Mouse (Mus musculus) neutrophil, adult 65 days (primary cell): ENCODE data around the gene Clca2. TPM values are rescaled to one million over a fixed set of nuclear protein-coding genes. Genes with fewer than 3 reads are reported as not detected.

ENCODE experiments used
- total RNA-seq: library from RNA; stranded (reverse); gene quantifications from 2 replicates; pipeline ENCODE4 v1.2.4, GENCODE M21; 2023

The Clca2 gene
- total RNA-seq = not detected in 2 replicates

DNA sequence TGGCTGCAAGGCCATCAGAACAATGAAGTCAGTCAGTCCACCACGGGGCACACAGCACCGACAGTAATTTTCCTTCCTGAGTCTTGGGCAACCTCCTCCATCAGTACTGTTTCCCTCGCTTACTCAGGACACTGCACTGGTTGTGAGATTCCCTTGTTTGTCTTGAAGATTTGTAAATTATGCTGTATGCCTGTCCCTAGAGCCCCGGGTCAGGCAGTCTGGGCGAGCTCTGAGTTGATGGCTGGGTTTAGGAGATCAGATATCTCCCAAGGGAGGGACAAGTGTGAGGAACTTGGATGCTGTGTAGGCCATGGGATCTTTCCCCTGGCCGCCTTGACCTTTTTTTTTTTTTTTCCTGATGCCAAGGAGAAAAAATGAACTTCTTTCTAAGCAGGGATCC is at the start of gene Clca2:
TSS of gene Clca2 (minus strand) at position 153 of the 400 bp plus-strand sequence.

GRCm38 (mm10) chr3:145118254-145119001 is 19.2 kb upstream of the Clca2 start, which contains the start of gene Odf2l:
Odf2l (plus strand) TSS chr3:145118588.

GRCm38 (mm10) chr3:145032676-145033075 is 66.6 kb downstream of the Clca2 start, which contains the start of gene Clca1:
Clca1 (minus strand) TSS chr3:145032776.

Other genes with a start within 250 kb of the Clca2 start
- not detected in 2 replicates for gene Clca4b, start 166.9 kb downstream of the Clca2 start, total RNA-seq
- not detected in 2 replicates for gene Clca4a, start 124.4 kb downstream of the Clca2 start, total RNA-seq
- not detected in 2 replicates for gene Clca1, start 66.7 kb downstream of the Clca2 start, total RNA-seq
- gene Odf2l, start 19.1 kb upstream of the Clca2 start, total RNA-seq = 4.9 and 5.3 TPM in 2 replicates
- gene Col24a1, start 193.0 kb upstream of the Clca2 start, total RNA-seq = 0.16 and 0.22 TPM in 2 replicates